Mouse (Mus musculus) gonadal fat pad, adult 2 months (tissue): Measurements from ENCODE around the gene Gm20843. TPM values are rescaled to one million over a fixed set of nuclear protein-coding genes. Genes with fewer than 3 reads are reported as not detected.
"Not testable (repeated sequence)": the region's sequence is repeated elsewhere in the genome, so short reads cannot be mapped to it uniquely, and the experiment has no call there.

ENCODE experiments used
- DNase-seq: peaks from one replicate; pipeline ENCODE4 v3.0.0-alpha.2; 2012; ENCODE audit warnings: low read depth
- polyA plus RNA-seq: library from polyadenylated mRNA; depleted of rRNA; stranded (reverse); fragments of >200 nt; gene quantifications from 2 replicates; pipeline ENCODE4 v1.2.3, GENCODE M21; 2012; rRNA removed

The Gm20843 gene
- polyA plus RNA-seq: not detected in 2 replicates

GRCm38 (mm10) chrY:72247018-72247417 is at the start of gene Gm20843:
Gm20843 (minus strand) TSS chrY:72247118.
- DNase-seq: not testable (repeated sequence)
